Mouse (Mus musculus) liver, postnatal 0 days (tissue): ENCODE measurements around the gene Krtcap2. TPM values are rescaled to one million over a fixed set of nuclear protein-coding genes. Genes with fewer than 3 reads are reported as not detected.
"Not testable (repeated sequence)": the region's sequence is repeated elsewhere in the genome, so short reads cannot be mapped to it uniquely, and the experiment has no call there.

ENCODE experiments used
- ATAC-seq: fragments of 200-750 bp; cut with Nextera tagmentation; 2 replicates; pipeline ENCODE4 v1.8.0; 2017; ENCODE audit warnings: mild to moderate bottlenecking, moderate library complexity
- DNase-seq: peaks from one replicate; pipeline ENCODE4 v3.0.0-alpha.2; 2016
- H3K27ac ChIP-seq: fragments of 300-500 bp; sonication (generic); 2 replicates; pipeline ENCODE4 v1.5.1; 2014; ENCODE audit warnings: antibody characterized with exemption, moderate library complexity, mild to moderate bottlenecking, low read depth
- H3K27me3 ChIP-seq: fragments of 300-500 bp; sonication (generic); 2 replicates; pipeline ENCODE4 v1.6.1; 2014; ENCODE audit warnings: low read length, control low read depth, mixed read lengths; ENCODE audit not compliant: insufficient read depth
- H3K36me3 ChIP-seq: fragments of 300-500 bp; sonication (generic); replicated peaks from 2 replicates; pipeline ENCODE4 v1.6.1; 2014; ENCODE audit warnings: mild to moderate bottlenecking, control low read depth, low read length, moderate library complexity, mixed read lengths; ENCODE audit not compliant: insufficient read depth
- H3K4me1 ChIP-seq: fragments of 300-500 bp; sonication (generic); 2 replicates; pipeline ENCODE4 v1.6.1; 2014; ENCODE audit warnings: antibody characterized with exemption, mild to moderate bottlenecking, control low read depth; ENCODE audit not compliant: insufficient read depth
- H3K4me2 ChIP-seq: fragments of 300-500 bp; sonication (generic); 2 replicates; pipeline ENCODE4 v1.6.1; 2014; ENCODE audit warnings: low read depth, mild to moderate bottlenecking, low read length, moderate library complexity, mixed read lengths
- H3K4me3 ChIP-seq: fragments of 300-500 bp; sonication (generic); 2 replicates; pipeline ENCODE4 v1.5.1; 2014; ENCODE audit warnings: low read depth, low read length
- H3K9ac ChIP-seq: fragments of 300-500 bp; sonication (generic); replicated peaks from 2 replicates; pipeline ENCODE4 v1.6.1; 2014; ENCODE audit warnings: mild to moderate bottlenecking, moderate library complexity
- H3K9me3 ChIP-seq: fragments of 300-500 bp; sonication (generic); 2 replicates; pipeline ENCODE4 v1.6.1; 2016; ENCODE audit warnings: mild to moderate bottlenecking, control low read depth, low read length, mixed read lengths
- CTCF ChIP-seq: sonication (generic); IDR thresholded peaks from 2 replicates; pipeline ENCODE4 v1.5.1; 2016; ENCODE audit warnings: antibody characterized with exemption, low read depth
- EP300 ChIP-seq: IDR thresholded peaks from 2 replicates; pipeline ENCODE4 v1.6.1; 2016; ENCODE audit warnings: antibody characterized with exemption, low read depth, mild to moderate bottlenecking
- WGBS: fragments of 180-500 bp; shearing (Covaris S2); extraction: QIAGEN DNeasy Blood & Tissue Kit; methylation state at CpG from one replicate; pipeline ENCODE4 v1.1.7; 2014; ENCODE audit not compliant: insufficient replicate concordance; 5-methylcytosine and 5-hydroxymethylcytosine counted together
- polyA plus RNA-seq: library from polyadenylated mRNA; unstranded; fragments of >200 nt; fragmentation: Nextera tagmentation; extraction: Ambion mirVana; gene quantifications from 2 replicates; pipeline ENCODE4 v1.2.1, GENCODE M21; 2015

Krtcap2 gene
- polyA plus RNA-seq, 1 experiment from 2014 or later = 141 TPM

GRCm38 (mm10) chr3:89213803-89214530, 31.8 kb upstream of the Krtcap2 start:
- peak; percentile 87 for ATAC-seq
- H3K4me2 ChIP-seq = peak overlapping the region; percentile 92
- H3K27me3 ChIP-seq = peaks cover 8% of the 10 kb centered on the region; the same call in 1 of the 2 replicates
- H3K9me3 ChIP-seq = no peaks in the 10 kb centered on the region
- peaks cover 12% of the 10 kb centered on the region for H3K4me1 ChIP-seq
- WGBS = under 1% methylated on average over 65 of the region's 69 CpGs
- H3K9ac ChIP-seq = peak overlapping the region; percentile 57
- no peak for TF ChIP-seq CTCF
- TF ChIP-seq EP300 = no peak
- H3K36me3 ChIP-seq = peaks cover 13% of the 10 kb centered on the region
- peak; percentile 91 for DNase-seq
- peak overlapping the region; percentile 66 for H3K27ac ChIP-seq
- H3K4me3 ChIP-seq = peak overlapping the region; percentile 62

- Histone ChIP-seq H3K4me3 (peak within 1 kb of the TSS; percentile 62), H3K9ac (peak within 1 kb of the TSS; percentile 57), H3K27me3 (peaks cover 8% of the 10 kb centered on the region; the same call in 1 of the 2 replicates), H3K4me2 (peak within 1 kb of the TSS; percentile 92), H3K27ac (peak within 1 kb of the TSS; percentile 66), H3K36me3 (peaks cover 5% of the 10 kb centered on the region; the same call in 1 of the 2 replicates), H3K4me1 (peaks cover 12% of the 10 kb centered on the region), H3K9me3 (no peaks in the 10 kb centered on the region)
- DNase-seq (no peak), ATAC-seq (no peak)
- 4% methylated on average over 18 of the region's 19 CpGs for WGBS
- no peak for TF ChIP-seq EP300
- no peak for TF ChIP-seq CTCF
Measured at GRCm38 (mm10) chr3:89214681-89215411, 30.9 kb upstream of the Krtcap2 start, which contains the start of gene Thbs3. TSS of gene Thbs3 (plus strand) at chr3:89215180.

GRCm38 (mm10) chr3:89215853-89216252, 29.9 kb upstream of the Krtcap2 start:
- TF ChIP-seq EP300 = no peak
- peak; percentile 98 for TF ChIP-seq CTCF
- Histone ChIP-seq H3K9ac (no peak overlapping the region), H3K4me2 (no peak overlapping the region), H3K27ac (no peak overlapping the region), H3K36me3 (no peaks in the 10 kb centered on the region), H3K9me3 (no peaks in the 10 kb centered on the region), H3K4me3 (no peak overlapping the region), H3K4me1 (peaks cover 12% of the 10 kb centered on the region), H3K27me3 (peaks cover 8% of the 10 kb centered on the region; the same call in 1 of the 2 replicates)
- 0% methylated on average over 6 of the region's 6 CpGs for WGBS
- peak; percentile 46 for ATAC-seq
- DNase-seq = peak; percentile 87

- H3K27ac ChIP-seq, ATAC-seq: not testable (repeated sequence)
Measured at GRCm38 (mm10) chr3:89216407-89216806, 29.4 kb upstream of the Krtcap2 start.

GRCm38 (mm10) chr3:89218271-89218670, 27.5 kb upstream of the Krtcap2 start:
- TF ChIP-seq EP300 (no peak), CTCF (no peak)
- Histone ChIP-seq H3K27ac (no peak overlapping the region), H3K9me3 (no peaks in the 10 kb centered on the region), H3K4me3 (no peak overlapping the region), H3K4me1 (peaks cover 9% of the 10 kb centered on the region), H3K36me3 (no peaks in the 10 kb centered on the region), H3K9ac (no peak overlapping the region), H3K27me3 (peaks cover 8% of the 10 kb centered on the region; the same call in 1 of the 2 replicates), H3K4me2 (no peak overlapping the region)
- ATAC-seq (no peak), DNase-seq (no peak)
- 79% methylated on average over 1 of the region's 1 CpGs for WGBS

More at GRCm38 (mm10) chr3:89216407-89216806, 29.4 kb upstream of the Krtcap2 start:
- WGBS = 55% methylated on average over 7 of the region's 7 CpGs
- not testable (repeated sequence) for H3K27me3 ChIP-seq, H3K9me3 ChIP-seq, H3K9ac ChIP-seq, H3K4me3 ChIP-seq, H3K36me3 ChIP-seq, DNase-seq, H3K4me2 ChIP-seq
- H3K4me1 ChIP-seq = peaks cover 12% of the 10 kb centered on the region

- no peak for DNase-seq
- Histone ChIP-seq H3K4me2 (no peak overlapping the region), H3K9ac (no peak overlapping the region), H3K4me3 (no peak overlapping the region), H3K27me3 (peaks cover 8% of the 10 kb centered on the region; the same call in 1 of the 2 replicates), H3K36me3 (no peaks in the 10 kb centered on the region), H3K27ac (no peak overlapping the region), H3K4me1 (peaks cover 5% of the 10 kb centered on the region), H3K9me3 (no peaks in the 10 kb centered on the region)
- TF ChIP-seq EP300 (no peak), CTCF (no peak)
- 30% methylated on average over 8 of the region's 8 CpGs for WGBS
- ATAC-seq = no peak
Measured at GRCm38 (mm10) chr3:89219546-89219945, 26.2 kb upstream of the Krtcap2 start.
